Mouse (Mus musculus) cerebellum, adult 2 months (tissue): ENCODE results near the gene Xpnpep1.

ENCODE experiments used
- CTCF ChIP-seq: fragments of 200-500 bp; IDR thresholded peaks from 2 replicates; pipeline ENCODE4 v1.5.1; 2011; ENCODE audit warnings: low read depth, mild to moderate bottlenecking, control low read depth, low read length, moderate library complexity, borderline replicate concordance; ENCODE audit not compliant: insufficient read depth
- POLR2A ChIP-seq: fragments of 200-500 bp; IDR thresholded peaks from 2 replicates; pipeline ENCODE4 v1.6.1; 2011; ENCODE audit warnings: low read length, control low read depth, borderline replicate concordance; ENCODE audit not compliant: insufficient read depth

GRCm38 (mm10) chr19:53029686-53030085, 10.3 kb downstream of the Xpnpep1 start:
- TF ChIP-seq POLR2A (no peak), CTCF (no peak)
